Mouse (Mus musculus): ENCODE data around the gene Rps19bp1. TPM values are rescaled to one million over a fixed set of nuclear protein-coding genes. Genes with fewer than 3 reads are reported as not detected.
A peak's percentile ranks its signal among the peaks of the same experiment; 100 is the strongest.

Rps19bp1 gene
- 10 to 100 TPM; 41.8 to 45.8 TPM for total RNA-seq (2021)
- 20.0 and 21.3 TPM in 2 replicates for polyA plus RNA-seq (2012; rRNA removed)
- long read RNA-seq, transcript Rps19bp1-201 (4 exons, 838 nt), result major isoform, 37 of 43 reads
- long read RNA-seq, partial matches to known transcripts, result 4 of 43 reads
- long read RNA-seq, other reads (novel, unspliced or antisense), result 0 of 43 reads

DNA sequence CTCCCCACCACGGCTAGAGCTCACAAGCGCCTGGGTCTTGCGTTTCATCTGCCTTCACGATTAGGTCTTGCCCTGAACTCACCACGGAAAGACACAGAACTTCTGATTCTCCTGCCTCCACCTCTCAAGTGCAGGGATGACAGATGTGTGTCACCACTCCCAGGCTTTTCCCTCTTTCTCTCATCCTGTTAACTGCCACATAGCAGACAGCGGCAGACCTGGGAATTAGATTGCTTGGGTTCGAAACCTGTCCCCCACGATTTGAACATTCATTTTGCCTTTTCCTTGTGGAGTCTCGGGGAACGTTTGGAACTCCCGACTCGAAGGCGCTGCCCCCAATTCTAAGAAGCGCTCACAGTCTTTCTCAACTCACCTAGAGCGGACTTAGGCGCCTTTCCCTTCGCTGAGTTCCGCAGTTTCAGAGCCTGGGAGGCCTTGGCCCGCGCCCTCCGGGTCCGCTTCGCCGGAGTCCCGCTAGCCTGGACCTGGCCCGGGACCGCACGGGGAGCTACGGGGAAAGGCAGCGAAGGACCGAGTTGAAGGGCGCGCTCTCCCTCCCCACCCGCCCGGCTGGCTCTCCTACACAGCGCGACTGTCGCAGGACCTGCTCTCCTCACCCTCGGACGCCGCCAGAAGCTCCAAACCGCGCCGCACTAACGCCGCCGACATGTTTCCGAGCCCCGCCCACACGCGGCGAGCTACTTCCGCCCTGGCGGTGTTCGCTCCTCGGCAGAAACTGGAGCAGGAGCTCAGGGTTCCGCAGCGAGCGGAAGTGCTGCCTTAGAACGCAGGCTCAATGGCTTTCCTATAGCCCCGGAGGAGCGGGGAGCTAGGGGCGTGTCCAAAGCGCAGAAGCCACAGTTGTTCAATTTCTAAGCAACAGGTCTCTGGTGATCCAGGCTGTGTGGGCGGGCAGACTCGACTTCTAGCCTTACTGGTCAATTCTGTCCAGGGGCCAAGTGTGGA, at the start of gene Rps19bp1:
Gene Rps19bp1, minus strand, starts transcription at position 706 of the 966 bp plus-strand sequence.
- DNase-seq, result peak; percentile 92

DNA sequence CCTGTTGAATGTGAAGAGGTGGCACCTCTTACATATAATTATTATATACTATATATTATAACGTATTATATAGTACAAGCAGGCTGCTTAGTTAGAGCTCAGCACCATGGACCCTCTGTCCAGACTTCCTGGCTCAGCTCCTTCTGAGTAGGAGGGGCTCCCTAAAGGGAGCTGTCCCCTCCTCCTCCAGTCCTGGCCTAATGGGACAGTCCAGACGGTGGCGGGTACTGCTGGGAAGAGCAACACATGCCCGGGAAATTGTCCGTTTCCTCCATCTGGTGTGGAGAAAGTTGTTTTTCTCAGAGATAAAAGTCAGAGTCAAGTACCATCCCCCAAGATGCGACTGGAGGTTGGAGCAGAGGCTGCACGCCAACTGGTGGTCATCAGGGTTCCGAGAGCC, 42.0 kb upstream of the Rps19bp1 start:
- DNase-seq, result no peak

- DNase-seq, result no peak
Observed at GRCm38 (mm10) chr15:80304188-80304587, 40.1 kb upstream of the Rps19bp1 start.

DNA sequence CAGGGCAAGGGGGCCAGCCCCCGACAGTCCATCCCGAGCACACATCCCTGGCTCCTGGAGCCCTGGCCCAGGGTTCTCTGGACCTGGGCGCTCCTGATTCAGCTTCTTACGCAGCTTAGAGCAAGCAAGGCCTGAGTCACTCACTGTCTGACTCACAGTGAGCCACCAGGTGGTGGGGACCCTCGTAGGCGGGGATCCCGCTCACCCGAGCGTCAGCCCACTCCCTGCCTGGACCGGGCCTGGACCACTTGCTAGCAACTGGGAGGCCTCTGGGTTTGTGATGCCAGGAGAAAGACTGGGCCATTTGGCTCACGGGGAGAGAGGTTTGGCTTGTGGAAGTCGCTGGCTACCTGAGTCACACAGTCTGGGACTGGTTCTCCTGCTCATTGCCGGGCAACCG, 39.7 kb upstream of the Rps19bp1 start:
- DNase-seq, result no peak

GRCm38 (mm10) chr15:80297146-80297545, 33.0 kb upstream of the Rps19bp1 start:
- DNase-seq, result no peak

DNA sequence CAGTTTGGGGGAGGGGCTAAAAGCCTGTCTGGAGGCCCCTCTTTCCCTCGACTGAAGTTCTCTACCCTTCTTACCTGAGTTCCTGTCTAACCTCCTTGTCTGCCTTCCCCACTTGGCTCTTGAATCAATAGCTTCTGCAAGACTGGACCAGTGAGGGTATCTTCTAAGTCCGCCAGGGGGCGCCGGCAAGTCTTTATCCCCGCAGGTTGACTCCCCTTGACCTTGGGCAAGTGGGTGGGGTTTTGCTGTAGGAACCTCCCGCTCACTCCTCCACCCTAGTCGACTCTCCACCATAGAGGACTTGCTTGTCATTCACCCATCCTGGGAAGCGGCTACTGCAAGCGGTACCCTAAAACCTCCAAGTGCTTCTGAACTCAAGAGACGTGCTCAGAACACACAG, 25.3 kb upstream of the Rps19bp1 start:
- peak; percentile 76 for DNase-seq

GRCm38 (mm10) chr15:80288036-80288435, 23.9 kb upstream of the Rps19bp1 start:
- no peak for DNase-seq

DNA sequence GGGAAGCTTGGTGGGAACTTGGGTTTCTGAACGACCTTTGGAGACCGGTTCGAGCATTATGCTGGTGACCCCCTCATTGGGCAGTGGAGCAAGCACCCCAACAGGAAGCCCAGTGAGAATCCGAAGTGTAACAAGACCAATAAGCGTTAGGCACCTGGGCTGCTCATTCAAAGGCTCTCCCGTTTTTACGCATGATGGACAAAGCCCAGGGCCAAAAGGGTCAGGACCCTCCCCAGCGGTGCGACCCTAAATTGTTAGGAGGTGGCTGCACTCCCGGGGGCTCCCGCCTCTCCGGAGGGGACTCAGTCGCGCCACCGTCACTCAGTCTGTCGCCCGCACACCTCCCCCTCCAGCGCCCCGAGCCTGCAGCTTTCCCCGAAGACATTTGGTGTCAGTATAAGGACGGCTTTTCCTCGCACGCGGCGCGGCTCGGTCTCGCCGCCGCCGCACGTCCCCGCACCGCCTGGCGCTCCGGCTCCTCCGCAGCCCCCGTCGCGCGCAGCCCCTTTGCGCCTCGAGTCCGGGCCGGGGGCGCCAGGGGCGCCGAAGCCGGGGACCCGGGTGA, 22.8 kb upstream of the Rps19bp1 start, which contains the start of gene Cacna1i:
Gene Cacna1i, plus strand, starts transcription at position 388 of the 565 bp plus-strand sequence.
- DNase-seq, result peak; percentile 21

DNA sequence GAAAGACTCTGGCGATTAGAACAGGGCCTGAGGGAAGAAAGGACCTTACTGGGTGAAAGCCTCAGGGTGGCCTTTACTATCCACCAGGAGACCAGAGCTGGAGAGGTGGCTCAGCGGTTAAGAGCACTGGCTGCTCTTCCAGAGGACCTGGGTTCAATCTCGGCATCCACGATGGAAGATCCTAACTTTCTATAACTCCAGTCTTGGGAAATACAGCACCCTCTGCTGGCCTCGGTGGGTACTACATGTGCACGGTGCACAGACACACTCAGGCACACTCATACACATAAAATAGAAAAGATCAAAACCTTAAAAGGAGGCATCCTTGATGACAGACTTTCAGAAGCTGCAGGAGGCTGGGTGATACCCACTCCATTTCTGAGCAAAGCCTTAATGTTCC, 16.5 kb upstream of the Rps19bp1 start:
- DNase-seq, result no peak

GRCm38 (mm10) chr15:80279053-80279452, 14.9 kb upstream of the Rps19bp1 start:
- no peak for DNase-seq

- no peak for DNase-seq
Observed at GRCm38 (mm10) chr15:80278121-80278759, 14.1 kb upstream of the Rps19bp1 start.

DNA sequence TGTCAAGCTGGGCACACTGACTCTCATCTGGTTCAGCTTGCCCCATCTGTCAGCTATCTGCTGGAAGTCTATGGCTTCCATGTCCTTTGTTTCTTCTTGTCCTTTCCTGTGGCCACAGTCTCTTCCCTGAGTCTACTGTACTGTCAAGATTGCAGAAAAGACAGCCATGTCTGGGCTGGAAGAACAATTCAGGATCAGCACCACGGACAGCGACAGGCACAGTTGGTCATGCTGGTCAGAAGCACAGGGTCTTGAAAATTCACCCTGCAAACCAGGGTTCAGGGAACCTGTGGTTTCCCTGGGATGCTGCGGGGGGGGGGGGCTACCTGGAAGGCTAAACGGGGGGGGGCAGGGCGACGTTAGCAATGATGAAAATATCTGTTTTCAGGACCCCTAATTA, 13.5 kb upstream of the Rps19bp1 start:
- DNase-seq, result peak; percentile 28

DNA sequence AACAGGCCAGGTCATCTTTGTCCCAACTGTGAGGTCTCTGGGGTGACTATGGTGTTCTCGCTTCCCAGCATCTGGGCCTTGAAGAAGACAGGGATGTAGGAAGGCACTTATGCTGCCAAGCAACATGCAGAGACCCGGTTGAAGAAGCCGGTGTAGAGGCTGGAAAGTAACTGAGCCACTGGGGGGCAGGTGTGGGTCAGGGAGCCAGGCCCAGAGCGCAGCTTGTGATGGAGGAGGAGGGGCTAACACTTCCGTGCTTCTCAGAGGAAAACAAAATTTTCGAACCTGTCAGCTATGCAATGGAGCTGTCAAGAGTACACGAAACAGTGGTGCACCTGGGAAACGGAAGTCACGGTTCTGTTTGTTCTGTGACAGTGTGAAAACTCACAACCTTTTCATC, 13.0 kb upstream of the Rps19bp1 start:
- no peak for DNase-seq

DNA sequence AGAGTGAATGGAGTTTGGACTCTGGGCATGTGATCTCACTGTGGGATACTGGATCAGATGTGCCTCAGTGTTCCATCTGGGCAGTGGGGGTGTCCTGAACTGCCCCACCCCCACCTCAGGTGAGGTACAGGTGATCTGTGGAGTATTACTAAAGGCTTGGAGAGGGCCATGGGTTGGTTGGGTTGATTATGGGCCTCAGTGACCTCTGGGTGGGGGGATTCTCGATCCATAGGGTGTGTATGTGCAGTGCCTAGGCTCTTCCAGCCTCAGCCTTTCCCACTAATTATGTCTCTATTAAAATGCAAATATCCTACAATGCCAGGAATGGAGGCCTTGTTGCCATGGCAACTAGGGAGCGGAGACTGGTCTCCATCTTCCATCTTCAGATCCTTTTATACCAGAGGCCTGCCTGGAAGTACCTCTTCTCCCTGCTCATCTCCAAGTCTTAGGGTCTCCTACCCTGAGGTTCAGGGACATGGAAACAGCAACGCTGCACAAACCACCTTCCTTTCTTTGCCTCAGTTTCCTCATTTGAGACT, 7.8 kb upstream of the Rps19bp1 start:
- DNase-seq, result no peak

DNA sequence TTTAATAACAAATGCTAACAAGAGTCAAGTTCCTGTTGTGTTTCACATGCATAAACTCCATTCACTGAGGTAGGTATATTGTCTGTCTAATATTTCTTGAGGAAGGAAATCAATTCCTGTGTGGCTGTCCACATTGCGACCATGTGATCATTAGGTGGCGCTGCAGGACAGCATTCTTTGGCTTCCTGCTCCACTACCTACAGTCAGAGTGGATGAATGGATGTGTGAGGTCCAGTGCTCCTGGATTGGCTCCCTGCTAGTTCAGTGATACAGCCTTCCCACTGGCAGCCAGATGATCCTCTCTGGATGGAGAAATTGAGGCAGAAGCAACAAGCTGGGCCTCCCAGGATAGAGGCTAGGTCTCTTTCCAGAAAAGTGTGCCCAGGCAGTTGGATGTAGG, 2.2 kb upstream of the Rps19bp1 start:
- DNase-seq, result peak; percentile 75

DNA sequence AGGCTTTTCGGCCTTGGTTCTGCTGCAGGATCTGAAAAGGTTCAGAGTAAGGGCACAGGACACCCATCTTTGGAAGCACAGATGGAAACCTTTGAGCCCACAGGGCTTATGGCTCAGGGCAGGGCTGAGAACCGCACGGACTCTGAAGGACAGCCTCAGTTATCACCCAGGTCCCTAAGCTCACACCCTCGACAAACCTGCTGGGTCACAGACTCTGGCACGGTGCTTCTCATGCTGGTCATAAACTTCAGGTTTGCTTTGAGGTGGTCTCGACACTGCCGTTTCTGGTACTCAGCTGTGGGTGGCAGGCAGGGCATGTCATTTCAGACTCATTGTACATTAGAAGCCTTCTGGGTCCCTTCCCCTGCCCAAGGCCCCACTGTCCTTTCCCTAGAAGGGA, 3.0 kb downstream of the Rps19bp1 start:
- no peak for DNase-seq

- peak; percentile 88 for DNase-seq
Observed at GRCm38 (mm10) chr15:80260677-80261076, 3.4 kb downstream of the Rps19bp1 start.

- no peak for DNase-seq
Observed at GRCm38 (mm10) chr15:80259406-80260045, 4.6 kb downstream of the Rps19bp1 start.

GRCm38 (mm10) chr15:80258240-80259170, 5.6 kb downstream of the Rps19bp1 start:
- peak; percentile 46 for DNase-seq

- DNase-seq, result no peak
Observed at GRCm38 (mm10) chr15:80257602-80258239, 6.4 kb downstream of the Rps19bp1 start.

Measured in adrenal gland, adult 2 months (tissue).